Mouse (Mus musculus): ENCODE data around the gene Pld6. TPM values are rescaled to one million over a fixed set of nuclear protein-coding genes. Genes with fewer than 3 reads are reported as not detected.

Gene Pld6
- total and polyA plus RNA-seq, 3 experiments = not detected

GRCm38 (mm10) chr11:59772291-59772690, 15.2 kb downstream of the Pld6 start:
- dilution Hi-C loops (cut with MboI; ENCODE audit: extremely low pct_ligation_motif_present, extremely low pct_unique_long_range_greater_than_20kb, low sequenced_read_pairs) (no loop called here), in situ Hi-C loops (cut with MboI; ENCODE audit: low pct_ligation_motif_present, low pct_unique_long_range_greater_than_20kb, low sequenced_read_pairs) (no loop called here)
- H3K79me2 ChIP-seq (replicated peaks; ENCODE audit: control insufficient read depth, extremely low read depth, insufficient read depth, poor library complexity, severe bottlenecking) = no peaks in the 10 kb centered on the region
- H3K27ac ChIP-seq (ENCODE audit: insufficient read depth, low read depth) = no peak overlapping the region
- H3K4me2 ChIP-seq (ENCODE audit: insufficient read depth, low read depth, poor library complexity, severe bottlenecking) = no peak overlapping the region
- no peak for TF ChIP-seq RCOR1 (conservative IDR thresholded peaks at IDR 0.05; ENCODE audit: low read depth, low read length)
- TF ChIP-seq USF2 (conservative IDR thresholded peaks at IDR 0.05; ENCODE audit: low read depth, low read length) = no peak
- no peak for TF ChIP-seq HCFC1 (IDR thresholded peaks at IDR 0.05; ENCODE audit: low read depth, low read length)
- no peak for TF ChIP-seq CHD1 (IDR thresholded peaks at IDR 0.05; ENCODE audit: low read depth, low read length)
- no peak for TF ChIP-seq MAFK (IDR thresholded peaks at IDR 0.05; ENCODE audit: insufficient replicate concordance, low read length)
- no peak for TF ChIP-seq SIN3A (IDR thresholded peaks at IDR 0.05; ENCODE audit: low read length)
- no peak for TF ChIP-seq IRF4 (IDR thresholded peaks at IDR 0.05; ENCODE audit: low read depth, low read length)
- TF ChIP-seq NRF1 (IDR thresholded peaks at IDR 0.05; ENCODE audit: low read depth, low read length) = no peak
- TF ChIP-seq TCF12 (IDR thresholded peaks at IDR 0.05; ENCODE audit: low read depth, low read length) = no peak
- no peak for TF ChIP-seq POLR2AphosphoS2 (IDR thresholded peaks at IDR 0.05; ENCODE audit: low read depth, low read length)
- TF ChIP-seq MEF2A (IDR thresholded peaks at IDR 0.05; ENCODE audit: borderline replicate concordance, low read depth, low read length) = no peak
- H3K9ac ChIP-seq (ENCODE audit: insufficient read depth, low read depth) = no peak overlapping the region
- no peaks in the 10 kb centered on the region for H3K4me1 ChIP-seq (ENCODE audit: control insufficient read depth in 1 of 2, insufficient read depth in 2 of 2)
- no peak overlapping the region for H3K4me3 ChIP-seq (replicated peaks in 1 of 3; ENCODE audit: low read depth in 2 of 3, low read length in 2 of 3, poor library complexity in 1 of 3)
- no peaks in the 10 kb centered on the region for H3K9me3 ChIP-seq (replicated peaks; ENCODE audit: low read length)
- DNase-seq (ENCODE audit: extremely low read depth) = no peak
- H3K36me3 ChIP-seq (replicated peaks in 1 of 2; ENCODE audit: control insufficient read depth in 1 of 2, insufficient read depth in 1 of 2, low read length in 1 of 2) = peaks cover 38 to 93% of the 10 kb centered on the region in 2 experiments
- H3K27me3 ChIP-seq (replicated peaks) = no peaks in the 10 kb centered on the region

GRCm38 (mm10) chr11:59770753-59771152, 16.7 kb downstream of the Pld6 start:
- peaks cover 44 to 92% of the 10 kb centered on the region in 2 experiments for H3K36me3 ChIP-seq (replicated peaks in 1 of 2; ENCODE audit: control insufficient read depth in 1 of 2, insufficient read depth in 1 of 2, low read length in 1 of 2)
- H3K79me2 ChIP-seq (replicated peaks; ENCODE audit: control insufficient read depth, extremely low read depth, insufficient read depth, poor library complexity, severe bottlenecking) = no peaks in the 10 kb centered on the region
- no peak overlapping the region for H3K4me3 ChIP-seq (replicated peaks in 1 of 3; ENCODE audit: low read depth in 2 of 3, low read length in 2 of 3, poor library complexity in 1 of 3)
- no peaks in the 10 kb centered on the region for H3K4me1 ChIP-seq (ENCODE audit: control insufficient read depth in 1 of 2, insufficient read depth in 2 of 2)
- H3K9me3 ChIP-seq (replicated peaks; ENCODE audit: low read length) = no peaks in the 10 kb centered on the region
- no peak overlapping the region for H3K4me2 ChIP-seq (ENCODE audit: insufficient read depth, low read depth, poor library complexity, severe bottlenecking)
- no peak for DNase-seq (ENCODE audit: extremely low read depth)
- dilution Hi-C loops (cut with MboI; ENCODE audit: extremely low pct_ligation_motif_present, extremely low pct_unique_long_range_greater_than_20kb, low sequenced_read_pairs) (no loop called here), in situ Hi-C loops (cut with MboI; ENCODE audit: low pct_ligation_motif_present, low pct_unique_long_range_greater_than_20kb, low sequenced_read_pairs) (no loop called here)
- no peaks in the 10 kb centered on the region for H3K27me3 ChIP-seq (replicated peaks)
- H3K9ac ChIP-seq (ENCODE audit: insufficient read depth, low read depth) = no peak overlapping the region
- no peak for TF ChIP-seq CHD2 (IDR thresholded peaks at IDR 0.05; ENCODE audit: low read length)
- no peak for TF ChIP-seq USF1 (IDR thresholded peaks at IDR 0.05; ENCODE audit: low read depth, low read length)
- no peak for TF ChIP-seq NRF1 (IDR thresholded peaks at IDR 0.05; ENCODE audit: low read depth, low read length)
- no peak for TF ChIP-seq PAX5 (IDR thresholded peaks at IDR 0.05; ENCODE audit: low read length)
- no peak for TF ChIP-seq GABPA (IDR thresholded peaks at IDR 0.05; ENCODE audit: insufficient replicate concordance, low read depth, low read length)
- no peak for TF ChIP-seq CTCF (conservative IDR thresholded peaks at IDR 0.05 in 1 of 2, IDR thresholded peaks at IDR 0.05 in 1 of 2; ENCODE audit: low read depth in 2 of 2, low read length in 2 of 2)
- no peak for TF ChIP-seq JUN (IDR thresholded peaks at IDR 0.05; ENCODE audit: insufficient read depth, low read depth, low read length)
- no peak for TF ChIP-seq MAX (IDR thresholded peaks at IDR 0.05; ENCODE audit: low read length)
- TF ChIP-seq ZC3H11A (IDR thresholded peaks at IDR 0.05; ENCODE audit: low read depth, low read length) = no peak
- TF ChIP-seq MEF2A (IDR thresholded peaks at IDR 0.05; ENCODE audit: borderline replicate concordance, low read depth, low read length) = no peak
- no peak for TF ChIP-seq KAT2A (IDR thresholded peaks at IDR 0.05; ENCODE audit: insufficient replicate concordance, low read length)
- TF ChIP-seq HCFC1 (IDR thresholded peaks at IDR 0.05; ENCODE audit: low read depth, low read length) = no peak
- no peak for TF ChIP-seq SMC3 (IDR thresholded peaks at IDR 0.05; ENCODE audit: low read depth, low read length)
- no peak for TF ChIP-seq ZMIZ1 (IDR thresholded peaks at IDR 0.05; ENCODE audit: low read depth, low read length)
- no peak for TF ChIP-seq POLR2AphosphoS2 (IDR thresholded peaks at IDR 0.05; ENCODE audit: low read depth, low read length)
- no peak for TF ChIP-seq NELFE (IDR thresholded peaks at IDR 0.05; ENCODE audit: low read depth, low read length)
- no peak for TF ChIP-seq EP300 (IDR thresholded peaks at IDR 0.05; ENCODE audit: low read length)
- no peak for TF ChIP-seq SIN3A (IDR thresholded peaks at IDR 0.05; ENCODE audit: low read length)
- no peak overlapping the region for H3K27ac ChIP-seq (ENCODE audit: insufficient read depth, low read depth)
